ENCODE assay signal across 29 mouse cellular contexts in genomic region chr1:155249896-155250295, GRCm38 (mm10). TPM values are rescaled to one million over a fixed set of nuclear protein-coding genes. Genes with fewer than 3 reads are reported as not detected.
A peak's percentile ranks its signal among the peaks of the same experiment; 100 is the strongest.
DNase-seq lines count a peak whose midpoint lies in the region; ATAC-seq and TF ChIP-seq lines count a peak whose summit lies in the region.
"Had no signal": no experiment of that assay in that cellular context is flagged by ENCODE, and none has a peak within 500 bp of the region (broad histone marks: within the 10 kb centered on the region; RNA-seq: fewer than 3 reads in every experiment).

No protein-coding gene starts in this region.

- H3K36me3 ChIP-seq in kidney, embryonic 15.5 days, result no peaks in the 10 kb centered on the region
- no peaks in the 10 kb centered on the region for H3K36me3 ChIP-seq in midbrain, embryonic 10.5 days
- H3K36me3 ChIP-seq in midbrain, postnatal 0 days (ENCODE audit: insufficient read depth, low read length), result no peaks in the 10 kb centered on the region
- H3K36me3 ChIP-seq: embryonic facial prominence, embryonic 10.5 days; embryonic facial prominence, embryonic 15.5 days; forebrain, embryonic 12.5 days; G1E; stomach, embryonic 15.5 days had no signal

- H3K4me2 ChIP-seq in kidney, embryonic 15.5 days, result no peak overlapping the region
- no peak overlapping the region for H3K4me2 ChIP-seq in midbrain, postnatal 0 days (ENCODE audit: low read depth, low read length, poor library complexity, severe bottlenecking)
- H3K4me2 ChIP-seq: embryonic facial prominence, embryonic 15.5 days; forebrain, embryonic 12.5 days; stomach, embryonic 15.5 days had no signal

- H3K4me1 ChIP-seq in kidney, embryonic 15.5 days, result peaks cover 27% of the 10 kb centered on the region
- H3K4me1 ChIP-seq in midbrain, embryonic 10.5 days, result peaks cover 27% of the 10 kb centered on the region
- no peaks in the 10 kb centered on the region for H3K4me1 ChIP-seq in midbrain, postnatal 0 days (ENCODE audit: insufficient read depth, low read length)

- no peak for TF ChIP-seq CTCF in midbrain, postnatal 0 days (IDR thresholded peaks at IDR 0.05)

- peaks cover 4% of the 10 kb centered on the region; the same call in 1 of the 2 replicates for H3K27me3 ChIP-seq in kidney, embryonic 15.5 days
- H3K27me3 ChIP-seq in midbrain, embryonic 10.5 days (ENCODE audit: low read depth, poor library complexity, severe bottlenecking), result peaks cover 25% of the 10 kb centered on the region
- H3K27me3 ChIP-seq in midbrain, postnatal 0 days (ENCODE audit: insufficient read depth, low read length), result peaks cover 9% of the 10 kb centered on the region; the same call in 1 of the 2 replicates
- H3K27me3 ChIP-seq: embryonic facial prominence, embryonic 15.5 days had no signal

- peak; percentile 57 for DNase-seq in kidney, adult 11 months
- DNase-seq in midbrain, embryonic 10.5 days (ENCODE audit: low spot score), result no peak
- DNase-seq in midbrain, postnatal 0 days (ENCODE audit: low spot score), result no peak
- peak; percentile 29 for DNase-seq in testis, postnatal 10 days (ENCODE audit: low spot score)
- no peak for DNase-seq in testis, postnatal 14 days (ENCODE audit: low spot score)
- peak; percentile 67 for DNase-seq in kidney, postnatal 36 days
- DNase-seq in cerebellum, postnatal 36 days, result no peak
- DNase-seq: adrenal gland, adult 8-10 months; cerebellum, adult 2 months; cerebellum, postnatal 14 days; forebrain, postnatal 0 days; heart, postnatal 14 days; liver; lung, adult 2 months; lung, postnatal 10 days; right cerebral cortex, postnatal 25 days; thymus, adult 18-20 months; thymus, postnatal 25 days had no signal

- no peak overlapping the region for H3K9ac ChIP-seq in kidney, embryonic 15.5 days
- H3K9ac ChIP-seq in midbrain, postnatal 0 days (replicated peaks; ENCODE audit: low read length, poor library complexity, severe bottlenecking), result no peak overlapping the region
- H3K9ac ChIP-seq: embryonic facial prominence, embryonic 15.5 days; forebrain, embryonic 12.5 days; forebrain, postnatal 0 days; liver, embryonic 14.5 days; stomach, embryonic 15.5 days had no signal

- no peak overlapping the region for H3K4me3 ChIP-seq in kidney, embryonic 15.5 days (replicated peaks)
- H3K4me3 ChIP-seq in midbrain, embryonic 10.5 days, result no peak overlapping the region
- no peak overlapping the region for H3K4me3 ChIP-seq in midbrain, postnatal 0 days (ENCODE audit: low read depth, low read length)
- H3K4me3 ChIP-seq: embryonic facial prominence, embryonic 10.5 days; embryonic facial prominence, embryonic 15.5 days; forebrain, embryonic 12.5 days; stomach, embryonic 15.5 days had no signal

- H3K9me3 ChIP-seq in kidney, embryonic 15.5 days (replicated peaks), result no peaks in the 10 kb centered on the region
- no peaks in the 10 kb centered on the region for H3K9me3 ChIP-seq in midbrain, embryonic 10.5 days (replicated peaks)
- no peaks in the 10 kb centered on the region for H3K9me3 ChIP-seq in midbrain, postnatal 0 days (ENCODE audit: low read length)
- H3K9me3 ChIP-seq: embryonic facial prominence, embryonic 10.5 days; embryonic facial prominence, embryonic 15.5 days; forebrain, embryonic 12.5 days; G1E; stomach, embryonic 15.5 days had no signal

- 35% methylated on average over 5 of the region's 5 CpGs for WGBS in kidney, embryonic 15.5 days
- WGBS in midbrain, embryonic 10.5 days, result 37% methylated on average over 5 of the region's 5 CpGs
- 36% methylated on average over 5 of the region's 5 CpGs for WGBS in midbrain, postnatal 0 days

- no peak overlapping the region for H3K27ac ChIP-seq in kidney, embryonic 15.5 days
- 0 out of 2 replicates have a peak overlapping the region, but pooled peaks have one; percentile 38 for H3K27ac ChIP-seq in midbrain, embryonic 10.5 days (replicated peaks)
- no peak overlapping the region for H3K27ac ChIP-seq in midbrain, postnatal 0 days (ENCODE audit: low read depth, low read length)
- H3K27ac ChIP-seq: embryonic facial prominence, embryonic 10.5 days; embryonic facial prominence, embryonic 15.5 days; forebrain, embryonic 12.5 days; liver, embryonic 14.5 days; macrophage; stomach, embryonic 15.5 days had no signal

- no peak for ATAC-seq in kidney, embryonic 15.5 days (replicated peaks; ENCODE audit: low FRiP score)
- ATAC-seq in midbrain, postnatal 0 days (ENCODE audit: low FRiP score), result no peak
- ATAC-seq: forebrain, postnatal 0 days; hindbrain, embryonic 16.5 days; midbrain, embryonic 16.5 days had no signal

RNA-seq across cellular contexts. Expression of gene BC034090, which starts 5.7 kb away (rescaled TPM):
- polyA plus RNA-seq in kidney, embryonic 15.5 days (2015; fragmentation: Nextera tagmentation; extraction: Ambion mirVana), result 7.0 and 7.2 TPM in 2 replicates
- polyA plus RNA-seq in midbrain, embryonic 10.5 days (2016; fragmentation: Nextera tagmentation; extraction: Ambion mirVana), result 5.2 and 7.4 TPM in 2 replicates
- total RNA-seq in midbrain, postnatal 0 days (2014; rRNA removed), result 7.3 and 11.2 TPM in 2 replicates
- 1.9 TPM in 2 replicates for polyA plus RNA-seq in midbrain, postnatal 0 days (2015; fragmentation: Nextera tagmentation; extraction: Ambion mirVana)
- total RNA-seq: megakaryocyte-erythroid progenitor cell, adult 5-6 weeks had no signal
- polyA plus RNA-seq: macrophage had no signal

Comparison
In these comparisons a context has a peak if more than half of its experiments do, and no peak if none do; other contexts are left out.
1. DNase-seq: peak in kidney, adult 11 months (single experiment), testis, postnatal 10 days (single experiment) and kidney, postnatal 36 days (2 of 2); none in midbrain, embryonic 10.5 days (single experiment), midbrain, postnatal 0 days (single experiment), testis, postnatal 14 days (single experiment) and cerebellum, postnatal 36 days (0 of 2).